In the genomic region with DNA sequence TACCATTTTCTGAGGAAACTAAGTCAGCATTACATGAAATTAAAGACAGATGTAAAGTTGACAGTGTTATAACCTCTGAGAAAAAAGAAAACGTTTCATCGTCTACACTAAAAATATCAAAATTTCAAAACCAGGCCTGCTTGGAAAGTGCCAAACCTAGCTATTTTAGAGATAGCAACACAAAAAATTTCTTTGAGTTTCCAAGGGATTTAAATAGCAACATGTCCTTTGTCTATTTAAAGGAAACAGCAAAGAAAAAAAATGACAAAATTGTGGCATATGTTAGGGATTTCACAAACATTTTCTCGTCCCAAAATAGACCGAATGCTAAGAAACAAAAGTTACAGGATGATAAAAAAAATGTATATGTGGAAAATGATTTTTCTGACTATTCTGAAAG, we compare ENCODE assay signal across 12 mouse cellular contexts. TPM values are rescaled to one million over a fixed set of nuclear protein-coding genes. Genes with fewer than 3 reads are reported as not detected.
DNase-seq lines count a peak whose midpoint lies in the region; ATAC-seq and TF ChIP-seq lines count a peak whose summit lies in the region.
"Had no signal": no experiment of that assay in that cellular context is flagged by ENCODE, and none has a peak within 500 bp of the region (broad histone marks: within the 10 kb centered on the region; RNA-seq: fewer than 3 reads in every experiment).

No protein-coding gene starts in this region.

- no peaks in the 10 kb centered on the region for H3K36me3 ChIP-seq in heart, embryonic 15.5 days
- H3K36me3 ChIP-seq in midbrain, embryonic 10.5 days, result no peaks in the 10 kb centered on the region
- H3K36me3 ChIP-seq in midbrain, embryonic 11.5 days (ENCODE audit: control insufficient read depth, insufficient read depth, low read length), result no peaks in the 10 kb centered on the region
- no peaks in the 10 kb centered on the region for H3K36me3 ChIP-seq in limb, embryonic 10.5 days
- H3K36me3 ChIP-seq in stomach, postnatal 0 days (ENCODE audit: control insufficient read depth, insufficient read depth, low read length), result no peaks in the 10 kb centered on the region

- no peak for TF ChIP-seq EP300 in stomach, postnatal 0 days (optimal IDR thresholded peaks at IDR 0.05)

- no peaks in the 10 kb centered on the region for H3K9me3 ChIP-seq in heart, embryonic 15.5 days (replicated peaks)
- H3K9me3 ChIP-seq in midbrain, embryonic 10.5 days (replicated peaks), result no peaks in the 10 kb centered on the region
- no peaks in the 10 kb centered on the region for H3K9me3 ChIP-seq in midbrain, embryonic 11.5 days (ENCODE audit: control insufficient read depth, low read length)
- no peaks in the 10 kb centered on the region for H3K9me3 ChIP-seq in limb, embryonic 10.5 days (replicated peaks)
- H3K9me3 ChIP-seq in stomach, postnatal 0 days (ENCODE audit: control insufficient read depth, low read length), result no peaks in the 10 kb centered on the region

- no peak overlapping the region for H3K9ac ChIP-seq in heart, embryonic 15.5 days
- H3K9ac ChIP-seq in midbrain, embryonic 11.5 days (ENCODE audit: low read length), result no peak overlapping the region
- H3K9ac ChIP-seq in stomach, postnatal 0 days (ENCODE audit: low read length), result no peak overlapping the region

- peaks cover 4% of the 10 kb centered on the region; the same call in 1 of the 2 replicates for H3K4me1 ChIP-seq in heart, embryonic 15.5 days (replicated peaks)
- H3K4me1 ChIP-seq in midbrain, embryonic 10.5 days, result peaks cover 5% of the 10 kb centered on the region
- H3K4me1 ChIP-seq in midbrain, embryonic 11.5 days (ENCODE audit: control insufficient read depth, insufficient read depth, low read length), result no peaks in the 10 kb centered on the region
- H3K4me1 ChIP-seq in limb, embryonic 10.5 days, result peaks cover 4% of the 10 kb centered on the region; the same call in 1 of the 2 replicates
- H3K4me1 ChIP-seq in stomach, postnatal 0 days (replicated peaks; ENCODE audit: control insufficient read depth, insufficient read depth), result no peaks in the 10 kb centered on the region

- no peak overlapping the region for H3K27ac ChIP-seq in heart, embryonic 15.5 days
- no peak overlapping the region for H3K27ac ChIP-seq in midbrain, embryonic 10.5 days (replicated peaks)
- no peak overlapping the region for H3K27ac ChIP-seq in midbrain, embryonic 11.5 days (ENCODE audit: low read depth, low read length)
- H3K27ac ChIP-seq in limb, embryonic 10.5 days, result no peak overlapping the region
- no peak overlapping the region for H3K27ac ChIP-seq in stomach, postnatal 0 days (replicated peaks)

- peak overlapping the region; percentile 58; the same call in 1 of the 2 replicates for H3K4me3 ChIP-seq in heart, embryonic 15.5 days
- H3K4me3 ChIP-seq in midbrain, embryonic 10.5 days, result peak overlapping the region; percentile 65
- no peak overlapping the region for H3K4me3 ChIP-seq in midbrain, embryonic 11.5 days (ENCODE audit: low read depth, low read length)
- H3K4me3 ChIP-seq in limb, embryonic 10.5 days, result peak overlapping the region; percentile 57; the same call in 1 of the 2 replicates
- 0 out of 2 replicates have a peak overlapping the region, but pooled peaks have one; percentile 48 for H3K4me3 ChIP-seq in stomach, postnatal 0 days (ENCODE audit: low read depth, low read length)

- WGBS in heart, embryonic 15.5 days, result 71% methylated on average over 4 of the region's 4 CpGs
- WGBS in midbrain, embryonic 10.5 days, result 85% methylated on average over 4 of the region's 4 CpGs
- WGBS in midbrain, embryonic 11.5 days, result 84% methylated on average over 4 of the region's 4 CpGs
- WGBS in limb, embryonic 10.5 days, result 83% methylated on average over 4 of the region's 4 CpGs
- WGBS in stomach, postnatal 0 days, result 76% methylated on average over 4 of the region's 4 CpGs

- peak overlapping the region; percentile 96 for H3K4me2 ChIP-seq in heart, embryonic 15.5 days
- H3K4me2 ChIP-seq in midbrain, embryonic 11.5 days, result no peak overlapping the region
- H3K4me2 ChIP-seq in stomach, postnatal 0 days (replicated peaks; ENCODE audit: low read depth), result no peak overlapping the region

- ATAC-seq in heart, embryonic 15.5 days (replicated peaks; ENCODE audit: insufficient number of reproducible peaks, insufficient read depth, low FRiP score, low read depth), result no peak
- ATAC-seq in midbrain, embryonic 11.5 days (ENCODE audit: low FRiP score), result no peak
- ATAC-seq in stomach, postnatal 0 days (ENCODE audit: low FRiP score, low TSS enrichment), result no peak

- no peak for DNase-seq in heart, postnatal 4 days
- DNase-seq in midbrain, embryonic 10.5 days (ENCODE audit: low spot score), result no peak
- no peak for DNase-seq in midbrain, embryonic 11.5 days (ENCODE audit: low spot score, missing footprints)
- DNase-seq in limb, embryonic 10.5 days (ENCODE audit: low spot score), result no peak
- no peak for DNase-seq in stomach, postnatal 0 days (ENCODE audit: low spot score)
- no peak for DNase-seq in spleen, adult 12 weeks (ENCODE audit: low spot score)
- no peak for DNase-seq in ovary, postnatal 14 days (ENCODE audit: low spot score)
- DNase-seq: thymus, postnatal 14 days had no signal

- peaks cover 4% of the 10 kb centered on the region; the same call in 1 of the 2 replicates for H3K27me3 ChIP-seq in heart, embryonic 15.5 days
- peaks cover 10% of the 10 kb centered on the region for H3K27me3 ChIP-seq in midbrain, embryonic 10.5 days (ENCODE audit: low read depth, poor library complexity, severe bottlenecking)
- no peaks in the 10 kb centered on the region for H3K27me3 ChIP-seq in midbrain, embryonic 11.5 days (ENCODE audit: control insufficient read depth, insufficient read depth, low read length)
- 0 out of 2 replicates have a peak, but pooled peaks cover 4% of the 10 kb centered on the region for H3K27me3 ChIP-seq in limb, embryonic 10.5 days (ENCODE audit: low read depth, poor library complexity, severe bottlenecking)
- no peaks in the 10 kb centered on the region for H3K27me3 ChIP-seq in stomach, postnatal 0 days (ENCODE audit: control insufficient read depth, insufficient read depth, low read length)
- H3K27me3 ChIP-seq: CH12.LX had no signal

- no peak for TF ChIP-seq CTCF in stomach, postnatal 0 days (IDR thresholded peaks at IDR 0.05; ENCODE audit: low read depth)

RNA-seq across cellular contexts. Expression of gene Rad51ap2, which starts 0.8 kb away (rescaled TPM):
- 0.18 and 0.29 TPM in 2 replicates for polyA plus RNA-seq in heart, embryonic 15.5 days (2015; fragmentation: Nextera tagmentation; extraction: Ambion mirVana)
- total RNA-seq in heart, postnatal 4 days (2021), result not detected
- 0.28 and 0.63 TPM in 2 replicates for polyA plus RNA-seq in midbrain, embryonic 10.5 days (2016; fragmentation: Nextera tagmentation; extraction: Ambion mirVana)
- polyA plus RNA-seq in midbrain, embryonic 11.5 days (2014; fragmentation: Nextera tagmentation; extraction: Ambion mirVana), result 0.22 and 0.42 TPM in 2 replicates
- polyA plus RNA-seq in limb, embryonic 10.5 days (2016; fragmentation: Nextera tagmentation; extraction: Ambion mirVana), result 0.04 and 0.21 TPM in 2 replicates
- polyA plus RNA-seq in stomach, postnatal 0 days (2015; fragmentation: Nextera tagmentation; extraction: Ambion mirVana), result 0.33 and 0.38 TPM in 2 replicates
- total RNA-seq: CH12.LX; megakaryocyte-erythroid progenitor cell, adult 5-6 weeks had no signal
- polyA plus RNA-seq: erythroblast, embryonic 14.5 days had no signal

RNA-seq across cellular contexts. Expression of gene Vsnl1, which starts 20.2 kb away (rescaled TPM):
- polyA plus RNA-seq in heart, embryonic 15.5 days (2015; fragmentation: Nextera tagmentation; extraction: Ambion mirVana), result 9.0 and 9.9 TPM in 2 replicates
- total RNA-seq in heart, postnatal 4 days (2021), result 1 to 10 TPM; 3.6 to 5.0 TPM
- 0.72 and 0.75 TPM in 2 replicates for polyA plus RNA-seq in midbrain, embryonic 10.5 days (2016; fragmentation: Nextera tagmentation; extraction: Ambion mirVana)
- polyA plus RNA-seq in midbrain, embryonic 11.5 days (2014; fragmentation: Nextera tagmentation; extraction: Ambion mirVana), result 1.3 and 2.5 TPM in 2 replicates
- 0.45 and 0.78 TPM in 2 replicates for polyA plus RNA-seq in limb, embryonic 10.5 days (2016; fragmentation: Nextera tagmentation; extraction: Ambion mirVana)
- polyA plus RNA-seq in stomach, postnatal 0 days (2015; fragmentation: Nextera tagmentation; extraction: Ambion mirVana), result 0.65 and 0.72 TPM in 2 replicates
- total RNA-seq: CH12.LX; megakaryocyte-erythroid progenitor cell, adult 5-6 weeks had no signal
- polyA plus RNA-seq: erythroblast, embryonic 14.5 days had no signal
